Mouse (Mus musculus) heart, postnatal 0 days (tissue): ENCODE measurements around the gene Tmem184b. TPM values are rescaled to one million over a fixed set of nuclear protein-coding genes. Genes with fewer than 3 reads are reported as not detected.
A peak's percentile ranks its signal among the peaks of the same experiment; 100 is the strongest.

Experiments used
- ATAC-seq: fragments of 200-750 bp; cut with Nextera tagmentation; 2 replicates; pipeline ENCODE4 v1.8.0; 2017; ENCODE audit warnings: low read depth, moderate number of reproducible peaks, moderate library complexity; ENCODE audit not compliant: insufficient read depth
- DNase-seq: peaks from one replicate; pipeline ENCODE4 v3.0.0-alpha.2; 2016; ENCODE audit warnings: low spot score
- H3K27ac ChIP-seq: fragments of 300-500 bp; sonication (generic); 2 replicates; pipeline ENCODE4 v1.5.1; 2014; ENCODE audit warnings: low read depth, mild to moderate bottlenecking
- H3K27me3 ChIP-seq: fragments of 300-500 bp; sonication (generic); 2 replicates; pipeline ENCODE4 v1.6.1; 2014; ENCODE audit warnings: low read length, mixed read lengths; ENCODE audit not compliant: control insufficient read depth, insufficient read depth
- H3K36me3 ChIP-seq: fragments of 300-500 bp; sonication (generic); replicated peaks from 2 replicates; pipeline ENCODE4 v1.6.1; 2014; ENCODE audit warnings: low read length, mixed read lengths; ENCODE audit not compliant: control insufficient read depth, insufficient read depth
- H3K4me1 ChIP-seq: fragments of 300-500 bp; sonication (generic); 2 replicates; pipeline ENCODE4 v1.6.1; 2014; ENCODE audit warnings: antibody characterized with exemption; ENCODE audit not compliant: control insufficient read depth, insufficient read depth
- H3K4me2 ChIP-seq: fragments of 300-500 bp; sonication (generic); 2 replicates; pipeline ENCODE4 v1.6.1; 2014; ENCODE audit warnings: low read depth, mild to moderate bottlenecking, low read length, moderate library complexity
- H3K4me3 ChIP-seq: fragments of 300-500 bp; sonication (generic); 2 replicates; pipeline ENCODE4 v1.5.1; 2014; ENCODE audit warnings: low read depth, low read length
- H3K9ac ChIP-seq: fragments of 300-500 bp; sonication (generic); replicated peaks from 2 replicates; pipeline ENCODE4 v1.6.1; 2014; ENCODE audit warnings: low read depth, low read length, mixed read lengths
- H3K9me3 ChIP-seq: fragments of 300-500 bp; sonication (generic); replicated peaks from 2 replicates; pipeline ENCODE4 v1.6.1; 2016; ENCODE audit warnings: low read length; ENCODE audit not compliant: control insufficient read depth
- CTCF ChIP-seq: IDR thresholded peaks from 2 replicates; pipeline ENCODE4 v1.5.1; 2016; ENCODE audit warnings: antibody characterized with exemption, control low read depth, low read depth
- EP300 ChIP-seq: IDR thresholded peaks from 2 replicates; pipeline ENCODE4 v1.6.1; 2016; ENCODE audit warnings: antibody characterized with exemption, low read depth
- WGBS: fragments of 180-500 bp; shearing (Covaris S2); extraction: QIAGEN DNeasy Blood & Tissue Kit; methylation state at CpG from one replicate; pipeline ENCODE4 v1.1.7; 2014; 5-methylcytosine and 5-hydroxymethylcytosine counted together
- polyA plus RNA-seq: library from polyadenylated mRNA; unstranded; fragments of >200 nt; fragmentation: Nextera tagmentation; extraction: Ambion mirVana; gene quantifications from 2 replicates; pipeline ENCODE4 v1.2.1, GENCODE M21; 2015
- total RNA-seq: library from RNA; depleted of rRNA; stranded (reverse); fragments of >200 nt; gene quantifications from 2 replicates; pipeline ENCODE4 v1.2.3, GENCODE M21; 2014; ENCODE audit warnings: low replicate concordance

Tmem184b gene
- total and polyA plus RNA-seq, 2 experiments from 2014 or later = 31.8 to 70.6 TPM

DNA sequence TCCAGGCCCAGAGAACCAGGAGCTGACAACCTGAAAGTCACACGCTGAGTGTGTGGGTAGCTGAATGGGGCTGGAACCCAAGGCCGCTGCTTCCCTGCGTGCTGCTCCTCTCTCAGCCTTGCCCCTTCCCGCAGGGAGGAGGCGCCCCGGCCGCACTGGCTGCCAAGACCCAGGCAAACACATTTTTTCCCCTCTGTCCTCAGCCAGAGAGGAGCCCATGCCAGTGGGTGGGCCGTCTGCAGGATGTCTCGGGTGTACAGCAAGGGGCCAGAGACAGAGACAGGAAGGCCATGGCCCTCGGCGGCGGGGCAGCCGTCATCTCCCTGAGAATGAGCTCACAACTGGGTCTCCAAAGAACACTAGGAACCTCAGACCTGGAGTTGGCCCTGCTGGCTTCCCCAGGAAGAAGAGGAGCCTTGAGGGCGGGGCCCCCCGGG is 52.0 kb downstream of the Tmem184b start:
- H3K27ac ChIP-seq = peak overlapping the region; percentile 78
- ATAC-seq (0 out of 2 replicates have a peak, but pooled peaks have one; percentile 6), DNase-seq (peak; percentile 60)
- H3K27me3 ChIP-seq = no peaks in the 10 kb centered on the region
- no peaks in the 10 kb centered on the region for H3K36me3 ChIP-seq
- H3K4me2 ChIP-seq = peak overlapping the region; percentile 26
- WGBS = 15% methylated on average over 15 of the region's 15 CpGs
- H3K4me3 ChIP-seq = no peak overlapping the region
- TF ChIP-seq CTCF = peak; percentile 20; the same call in 1 of the 2 replicates
- no peak for TF ChIP-seq EP300
- H3K9ac ChIP-seq = no peak overlapping the region; the same call in 1 of the 2 replicates
- H3K9me3 ChIP-seq = no peaks in the 10 kb centered on the region
- peaks cover 36% of the 10 kb centered on the region for H3K4me1 ChIP-seq

DNA sequence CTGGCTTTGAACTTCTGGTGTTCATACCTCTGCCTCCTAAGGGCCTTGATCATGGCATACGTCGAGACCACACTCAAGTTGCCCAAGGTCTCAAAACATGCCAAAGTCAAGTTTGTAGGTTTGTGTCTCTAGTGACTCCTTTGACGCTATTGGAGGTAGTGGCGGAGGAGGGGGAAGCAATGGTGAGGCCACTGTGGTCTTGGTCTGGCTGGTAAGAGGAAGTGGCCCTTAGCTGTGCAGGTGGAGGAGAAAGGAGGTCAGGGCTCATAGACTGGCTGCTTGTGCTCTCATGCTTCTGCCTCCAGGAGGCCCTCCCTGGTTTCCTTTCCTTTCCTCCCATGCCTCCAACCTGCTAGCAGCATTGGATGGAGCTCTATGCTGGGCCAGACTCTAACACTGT is 52.5 kb downstream of the Tmem184b start:
- DNase-seq (no peak), ATAC-seq (no peak)
- Histone ChIP-seq H3K9me3 (no peaks in the 10 kb centered on the region), H3K4me2 (peak overlapping the region; percentile 26), H3K36me3 (no peaks in the 10 kb centered on the region), H3K27me3 (no peaks in the 10 kb centered on the region), H3K4me1 (peaks cover 34% of the 10 kb centered on the region), H3K4me3 (no peak overlapping the region), H3K9ac (no peak overlapping the region), H3K27ac (peak overlapping the region; percentile 78)
- 90% methylated on average over 4 of the region's 4 CpGs for WGBS
- TF ChIP-seq EP300 (no peak), CTCF (no peak)

DNA sequence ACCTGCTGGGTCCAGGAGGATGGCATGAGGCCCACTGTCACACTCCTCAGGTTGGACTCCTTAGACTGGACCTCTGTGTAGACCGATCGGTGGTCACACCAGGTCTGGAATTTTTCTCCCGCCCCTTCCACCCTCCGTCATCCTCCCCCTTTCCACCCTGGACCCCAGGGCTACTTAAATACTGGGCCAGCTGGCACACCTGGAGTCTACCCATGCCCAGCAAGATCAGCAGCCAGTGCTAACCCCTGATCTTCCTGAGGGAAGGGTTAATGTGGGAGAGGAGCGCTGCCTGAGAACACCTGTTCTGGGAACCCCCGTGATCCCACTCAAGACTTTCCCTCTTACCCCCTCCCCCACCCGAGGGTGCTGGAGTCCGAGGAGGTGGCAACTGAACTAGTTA is 54.7 kb downstream of the Tmem184b start:
- no peak for DNase-seq
- no peak for ATAC-seq
- Histone ChIP-seq H3K27me3 (no peaks in the 10 kb centered on the region), H3K9ac (peak overlapping the region; percentile 84), H3K9me3 (no peaks in the 10 kb centered on the region), H3K4me2 (peak overlapping the region; percentile 91), H3K36me3 (no peaks in the 10 kb centered on the region), H3K4me1 (peaks cover 31% of the 10 kb centered on the region), H3K4me3 (peak overlapping the region; percentile 85), H3K27ac (peak overlapping the region; percentile 98)
- 52% methylated on average over 8 of the region's 8 CpGs for WGBS
- TF ChIP-seq EP300 = no peak
- TF ChIP-seq CTCF = no peak

DNA sequence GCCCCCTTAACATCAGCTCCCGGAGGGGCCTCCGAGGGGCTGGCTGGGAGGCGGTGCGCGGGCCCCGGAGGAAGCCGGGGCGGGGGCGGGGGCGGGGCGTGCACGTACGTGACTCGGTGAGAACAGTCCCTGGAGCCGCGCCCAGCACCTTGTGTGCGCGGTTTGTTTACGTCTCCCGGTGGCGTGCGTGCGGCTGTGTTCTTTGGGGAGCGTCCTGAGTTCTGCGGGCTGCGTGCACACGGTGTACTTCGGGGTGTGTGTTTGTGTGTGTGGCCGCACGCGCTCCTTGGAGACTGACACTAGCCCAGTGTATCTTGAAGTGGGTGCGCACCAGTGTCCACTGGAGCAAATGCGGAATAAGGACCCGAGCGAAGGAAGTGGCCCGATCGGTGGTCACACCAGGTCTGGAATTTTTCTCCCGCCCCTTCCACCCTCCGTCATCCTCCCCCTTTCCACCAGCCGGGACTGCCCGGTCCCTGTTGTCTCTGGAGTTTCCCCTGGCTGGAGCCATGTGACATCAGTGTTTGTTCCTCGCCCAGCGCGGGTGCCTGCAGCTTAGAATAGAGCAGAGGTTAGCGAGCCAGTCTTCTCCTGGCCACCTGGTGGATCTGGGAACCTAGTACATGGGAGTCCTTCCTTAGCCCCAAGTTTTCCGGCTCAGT is 55.4 kb downstream of the Tmem184b start:
- Histone ChIP-seq H3K27ac (peak overlapping the region; percentile 98), H3K9ac (peak overlapping the region; percentile 84), H3K4me3 (peak overlapping the region; percentile 85), H3K36me3 (no peaks in the 10 kb centered on the region), H3K27me3 (no peaks in the 10 kb centered on the region), H3K4me1 (peaks cover 31% of the 10 kb centered on the region), H3K9me3 (no peaks in the 10 kb centered on the region), H3K4me2 (peak overlapping the region; percentile 91)
- TF ChIP-seq EP300 (no peak; the same call in 1 of the 2 replicates), CTCF (peak; percentile 44)
- DNase-seq (peak; percentile 88), ATAC-seq (peak; percentile 81)
- WGBS = under 1% methylated on average over 40 of the region's 46 CpGs

DNA sequence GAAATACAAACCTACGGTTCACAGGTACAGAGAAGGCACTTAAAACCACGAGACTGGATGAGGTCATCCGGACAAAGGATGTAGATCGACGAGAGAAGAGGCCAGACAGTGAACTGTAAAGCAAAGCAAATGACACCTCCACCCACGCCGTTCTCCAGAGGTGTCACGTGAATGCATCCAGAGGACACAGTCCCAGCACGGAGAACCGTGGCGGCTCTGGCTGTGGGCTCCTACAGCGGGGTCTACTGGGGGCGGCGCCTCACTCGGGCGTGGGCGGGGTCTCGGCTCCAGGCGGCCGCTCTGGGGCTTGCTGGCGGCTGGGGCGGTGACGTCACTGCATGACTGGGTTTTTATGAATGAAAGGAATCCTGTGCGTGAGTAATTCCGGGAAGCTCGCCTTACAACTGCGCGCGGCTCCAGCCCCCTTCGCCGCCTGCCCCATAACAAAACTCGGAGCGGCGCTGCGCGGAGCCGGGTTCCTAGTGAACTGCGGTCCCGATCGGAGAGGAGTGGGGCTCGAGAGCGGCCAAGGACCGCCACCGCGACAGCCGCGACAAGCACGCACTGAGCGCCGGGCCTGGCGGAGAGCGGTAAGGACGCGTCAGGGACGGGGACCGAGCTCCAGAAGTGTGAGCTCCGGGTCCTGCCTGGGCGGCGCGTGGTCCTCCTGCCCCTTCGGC is 56.1 kb downstream of the Tmem184b start:
- peak overlapping the region; percentile 84 for H3K9ac ChIP-seq
- H3K27me3 ChIP-seq = no peaks in the 10 kb centered on the region
- H3K4me3 ChIP-seq = peak overlapping the region; percentile 85
- H3K4me1 ChIP-seq = peaks cover 31% of the 10 kb centered on the region
- H3K36me3 ChIP-seq = no peaks in the 10 kb centered on the region
- peak; percentile 90 for DNase-seq
- H3K27ac ChIP-seq = peak overlapping the region; percentile 98
- H3K9me3 ChIP-seq = no peaks in the 10 kb centered on the region
- under 1% methylated on average over 53 of the region's 61 CpGs for WGBS
- H3K4me2 ChIP-seq = peak overlapping the region; percentile 91
- no peak for TF ChIP-seq CTCF
- no peak; the same call in 1 of the 2 replicates for TF ChIP-seq EP300
- peak; percentile 79 for ATAC-seq
